Mouse (Mus musculus) lung, postnatal 4 days (tissue): ENCODE measurements at regions not wholly inside any gene's neighbourhood (a gene's known extent, or its start where the extent isn't known, plus 50 kb on each side); places are given as distances from the start of the nearest gene placed in this dataset.
"Not testable (repeated sequence)": the region's sequence is repeated elsewhere in the genome, so short reads cannot be mapped to it uniquely, and the experiment has no call there.

Experiments
- DNase-seq, 2 experiments: peaks; one replicate each; pipeline ENCODE4 v3.0.0; 2021

- DNase-seq, result no peak
These were observed 135.4 kb upstream of the Rapgef5 start for GRCm38 (mm10) chr12:117380836-117381235.

GRCm38 (mm10) chr12:117382727-117383126, 133.6 kb upstream of the Rapgef5 start:
- DNase-seq, result not testable (repeated sequence)

- peak; percentile 68 to 81 for DNase-seq
These were observed 131.1 kb upstream of the Rapgef5 start for GRCm38 (mm10) chr12:117385072-117385666.

- no peak for DNase-seq
These were observed 130.6 kb upstream of the Rapgef5 start for GRCm38 (mm10) chr12:117385697-117386096.

- DNase-seq, result no peak
These were observed 129.3 kb upstream of the Rapgef5 start for GRCm38 (mm10) chr12:117386957-117387356.

- DNase-seq, result peak; percentile 35 to 43
These were observed 126.5 kb upstream of the Rapgef5 start for GRCm38 (mm10) chr12:117389516-117390347.

- DNase-seq, result no peak
These were observed 118.8 kb upstream of the Rapgef5 start for GRCm38 (mm10) chr12:117397512-117397911.

GRCm38 (mm10) chr12:117403513-117404156, 112.6 kb upstream of the Rapgef5 start:
- DNase-seq, result peak; percentile 61 to 84

- no peak for DNase-seq
These were observed 112.0 kb upstream of the Rapgef5 start for GRCm38 (mm10) chr12:117404157-117404752.

GRCm38 (mm10) chr12:117406832-117407231, 109.4 kb upstream of the Rapgef5 start:
- no peak for DNase-seq

GRCm38 (mm10) chr12:117410604-117411003, 105.7 kb upstream of the Rapgef5 start:
- DNase-seq, result peak; percentile 64 to 85

- DNase-seq, result peak; percentile 63 to 66
These were observed 104.0 kb upstream of the Rapgef5 start for GRCm38 (mm10) chr12:117412257-117412656.

- no peak for DNase-seq
These were observed 103.3 kb upstream of the Rapgef5 start for GRCm38 (mm10) chr12:117412779-117413505.

- no peak for DNase-seq
These were observed 102.3 kb upstream of the Rapgef5 start for GRCm38 (mm10) chr12:117414020-117414419.

- DNase-seq, result no peak
These were observed 101.1 kb upstream of the Rapgef5 start for GRCm38 (mm10) chr12:117415146-117415545.

GRCm38 (mm10) chr12:117417991-117418390, 98.3 kb upstream of the Rapgef5 start:
- no peak for DNase-seq

- no peak for DNase-seq
These were observed 93.8 kb upstream of the Rapgef5 start for GRCm38 (mm10) chr12:117422315-117422978.

GRCm38 (mm10) chr12:117425363-117426031, 90.8 kb upstream of the Rapgef5 start:
- DNase-seq, result no peak

GRCm38 (mm10) chr12:117427431-117427830, 88.8 kb upstream of the Rapgef5 start:
- DNase-seq, result peak; percentile 51 to 68

GRCm38 (mm10) chr12:117430886-117431285, 85.4 kb upstream of the Rapgef5 start:
- DNase-seq, result peak in 1 of 2 experiments; percentile 23

GRCm38 (mm10) chr12:117432788-117433187, 83.5 kb upstream of the Rapgef5 start:
- no peak for DNase-seq
